Mouse (Mus musculus) forelimb bud, embryonic 11.5 days (tissue): ENCODE results near the gene Ruvbl2.

Source experiments
- DNase-seq: peaks from one replicate; pipeline ENCODE4 v3.0.0-alpha.2; 2012; ENCODE audit warnings: low read depth, low spot score

Ruvbl2 gene

DNA sequence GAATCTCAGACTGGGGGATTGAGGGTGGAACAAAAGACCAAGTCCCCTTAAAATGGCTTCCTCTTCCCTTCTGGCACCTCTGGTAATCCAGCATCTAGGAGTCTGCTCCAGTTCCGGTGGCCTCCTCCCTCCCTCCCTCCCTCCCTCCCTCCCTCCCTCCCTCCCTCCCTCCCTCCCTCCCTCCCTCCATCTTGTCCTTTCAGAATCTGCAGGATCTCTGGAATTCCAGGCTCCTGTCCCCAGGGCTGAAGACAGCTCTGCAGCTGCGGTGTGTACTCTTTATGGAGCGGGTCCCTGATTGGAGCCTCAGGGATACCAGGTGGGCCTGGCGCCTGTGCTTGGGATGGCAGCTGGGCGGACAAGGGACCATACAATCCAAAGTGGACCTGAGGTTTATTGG is 23.4 kb upstream of the Ruvbl2 start:
- no peak for DNase-seq

DNA sequence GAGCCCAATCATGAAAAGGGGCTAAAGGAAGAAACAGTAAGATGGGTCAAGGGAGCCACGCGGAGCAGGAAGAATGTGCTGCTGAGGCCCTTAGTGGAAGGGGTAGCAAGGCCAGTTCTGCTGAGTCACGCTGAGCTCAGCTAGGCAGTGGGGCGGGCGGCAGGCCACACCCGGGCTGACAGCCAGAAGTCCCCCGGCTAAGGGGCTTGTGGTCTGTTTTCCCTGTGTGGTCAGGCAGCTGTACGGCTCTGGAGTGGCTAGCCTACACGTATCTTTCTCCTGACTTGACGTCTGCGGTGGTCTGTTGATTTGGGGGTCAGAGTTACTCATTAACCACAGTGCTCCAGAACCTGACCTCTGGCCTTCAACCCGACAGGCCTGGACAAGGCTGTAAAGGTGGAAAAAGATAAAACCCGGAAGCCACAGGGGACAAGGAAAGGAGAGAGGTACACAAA is 23.0 kb upstream of the Ruvbl2 start:
- DNase-seq: no peak

DNA sequence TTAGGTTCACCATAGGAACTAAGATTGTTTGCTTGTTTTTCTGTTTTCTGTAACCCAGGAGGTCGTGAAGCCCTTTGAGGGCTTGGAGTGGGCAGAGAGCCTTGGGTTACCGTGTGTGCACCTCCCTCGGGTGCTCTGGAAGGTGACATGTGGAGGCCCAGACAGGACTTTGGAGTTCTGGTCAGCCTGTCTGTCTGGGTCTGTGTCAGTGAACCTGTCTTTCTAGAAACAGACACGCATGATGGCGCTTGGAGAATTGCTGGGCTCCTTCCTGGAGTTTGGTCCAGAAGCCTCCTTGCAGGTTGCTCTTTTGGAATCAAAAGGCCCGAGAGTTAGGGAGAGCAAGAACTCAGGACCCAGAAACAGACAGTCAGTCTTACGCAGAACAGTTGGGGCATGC is 22.5 kb upstream of the Ruvbl2 start:
- DNase-seq: no peak

DNA sequence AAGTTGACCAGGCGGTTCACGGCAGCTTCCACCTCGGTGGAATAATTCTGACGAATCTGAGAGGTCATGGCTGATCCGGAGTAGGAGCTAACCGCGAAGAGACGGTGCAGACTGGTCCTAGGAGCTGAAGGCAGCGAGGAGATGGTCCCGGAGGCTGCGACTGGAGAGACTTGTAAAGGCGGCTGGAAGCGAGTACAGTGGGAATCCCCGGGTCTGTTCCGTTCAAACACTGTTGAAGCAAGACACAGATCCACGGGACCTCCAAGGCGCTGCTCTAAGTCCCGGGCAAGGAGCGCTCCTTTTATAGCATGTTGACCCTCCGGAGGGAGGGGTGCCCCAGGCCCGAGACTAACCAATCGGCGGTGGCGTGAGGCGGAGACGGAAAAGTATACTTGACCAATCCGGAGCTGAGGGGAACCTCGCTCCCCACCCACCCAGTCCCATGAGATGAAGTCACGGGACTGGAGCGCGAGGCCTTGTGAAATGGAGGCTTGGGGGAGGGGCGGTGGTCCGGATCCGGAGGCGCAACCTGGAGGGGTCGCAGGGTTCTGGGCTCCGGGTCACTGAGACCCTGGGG is 21.8 kb upstream of the Ruvbl2 start, which contains the start of gene Ftl1:
Gene Ftl1 (minus strand): TSS at position 321 of the 577 bp plus-strand sequence.
- peak; percentile 98 for DNase-seq

DNA sequence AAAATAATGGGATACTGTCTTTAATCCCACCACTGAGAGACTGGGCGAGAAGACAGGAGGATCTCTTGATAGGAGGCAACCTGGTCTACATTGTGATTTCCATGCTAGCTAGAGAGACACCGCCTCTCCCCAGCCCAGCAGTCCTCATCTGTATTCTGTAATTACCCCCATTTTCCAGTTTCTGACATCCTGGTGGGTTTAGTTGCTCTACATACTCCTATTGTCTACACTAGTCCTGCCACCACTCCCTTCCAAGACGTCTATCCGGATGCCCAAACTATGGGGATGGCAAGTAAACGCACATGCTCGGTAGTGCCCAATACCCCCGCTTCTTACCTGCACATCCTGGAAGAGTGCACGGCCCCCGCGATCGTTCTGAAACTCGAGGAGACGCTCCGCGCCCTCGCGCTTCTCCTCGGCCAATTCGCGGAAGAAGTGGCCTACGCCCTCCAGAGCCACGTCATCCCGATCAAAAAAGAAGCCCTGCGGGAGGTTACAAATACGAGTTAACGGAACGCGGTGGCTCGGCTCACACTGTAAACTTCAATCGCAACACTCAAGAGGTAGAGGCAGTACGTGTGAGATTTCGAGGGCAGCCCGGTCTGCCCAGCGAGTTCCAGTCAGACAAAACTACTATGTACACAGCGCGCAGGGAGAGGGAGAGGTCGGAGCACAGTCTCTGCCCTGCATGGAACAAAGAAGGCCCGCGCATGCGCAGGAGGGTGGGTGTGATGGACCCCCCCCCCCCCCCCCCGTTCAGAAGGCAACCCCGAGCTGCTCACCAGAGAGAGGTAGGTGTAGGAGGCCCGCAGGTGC is 21.1 kb upstream of the Ruvbl2 start:
- peak; percentile 72 for DNase-seq

DNA sequence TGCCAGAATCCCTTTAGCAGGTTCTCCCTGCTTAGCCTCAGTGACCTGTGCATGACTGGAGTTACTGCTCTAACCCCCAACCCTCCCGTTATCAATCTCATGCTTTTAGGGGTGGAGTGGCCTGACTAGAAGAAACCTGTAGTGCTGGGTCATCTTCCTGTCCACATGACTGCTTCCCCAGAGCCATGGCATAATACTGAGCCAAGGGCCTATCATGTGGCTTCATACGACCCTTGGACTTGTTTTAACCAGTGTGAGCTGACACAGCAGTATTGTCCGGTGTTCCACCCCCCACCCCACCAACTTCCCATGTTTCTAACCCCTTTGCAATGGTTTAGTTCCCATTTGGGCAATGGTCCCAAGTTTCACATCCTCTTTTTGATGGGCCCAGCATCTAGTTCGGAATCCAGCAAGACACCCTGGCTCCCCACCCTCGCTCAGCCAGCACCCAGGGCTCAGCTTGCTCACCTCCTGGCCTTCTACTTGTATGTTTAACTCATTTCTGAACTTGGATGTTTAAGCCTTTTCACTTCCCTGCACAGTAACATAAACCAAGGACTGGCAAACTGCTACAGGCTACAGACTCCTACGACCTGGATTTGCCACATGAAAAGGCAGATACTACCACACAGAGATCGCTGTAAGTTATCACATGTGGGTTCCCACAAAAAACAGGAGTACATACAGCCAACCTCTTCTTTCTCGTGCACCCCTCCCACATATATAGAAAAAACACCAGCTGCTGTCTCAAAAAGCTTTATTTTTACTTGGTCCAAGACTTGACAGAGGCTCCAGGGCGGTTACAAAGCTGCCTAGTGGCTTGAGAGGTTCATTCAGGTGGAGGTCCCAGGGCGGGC is 19.5 kb upstream of the Ruvbl2 start:
- DNase-seq: no peak

DNA sequence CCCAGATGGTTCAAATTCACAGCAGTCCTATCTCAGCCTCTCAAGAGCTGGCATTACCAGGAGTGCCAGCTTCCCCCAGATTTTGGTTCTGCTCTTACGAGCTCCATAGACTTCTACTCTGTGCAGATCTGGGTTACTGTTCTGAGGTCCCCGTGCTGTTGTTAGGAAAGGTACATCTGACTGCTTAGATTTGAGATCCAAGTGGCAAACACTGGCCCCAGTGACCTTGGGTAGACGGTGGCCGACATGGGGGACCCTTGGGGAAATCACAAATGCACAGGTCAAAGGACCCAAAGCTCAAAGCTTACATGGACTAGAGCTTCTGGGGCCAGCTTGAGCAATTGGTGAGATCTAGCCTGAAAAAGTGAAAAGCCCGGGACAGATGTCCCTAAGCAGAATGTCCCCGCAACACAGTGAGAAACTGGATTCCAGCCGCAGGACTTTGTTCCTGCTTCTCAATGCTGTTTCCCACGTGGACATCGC is 18.9 kb upstream of the Ruvbl2 start:
- DNase-seq: no peak

DNA sequence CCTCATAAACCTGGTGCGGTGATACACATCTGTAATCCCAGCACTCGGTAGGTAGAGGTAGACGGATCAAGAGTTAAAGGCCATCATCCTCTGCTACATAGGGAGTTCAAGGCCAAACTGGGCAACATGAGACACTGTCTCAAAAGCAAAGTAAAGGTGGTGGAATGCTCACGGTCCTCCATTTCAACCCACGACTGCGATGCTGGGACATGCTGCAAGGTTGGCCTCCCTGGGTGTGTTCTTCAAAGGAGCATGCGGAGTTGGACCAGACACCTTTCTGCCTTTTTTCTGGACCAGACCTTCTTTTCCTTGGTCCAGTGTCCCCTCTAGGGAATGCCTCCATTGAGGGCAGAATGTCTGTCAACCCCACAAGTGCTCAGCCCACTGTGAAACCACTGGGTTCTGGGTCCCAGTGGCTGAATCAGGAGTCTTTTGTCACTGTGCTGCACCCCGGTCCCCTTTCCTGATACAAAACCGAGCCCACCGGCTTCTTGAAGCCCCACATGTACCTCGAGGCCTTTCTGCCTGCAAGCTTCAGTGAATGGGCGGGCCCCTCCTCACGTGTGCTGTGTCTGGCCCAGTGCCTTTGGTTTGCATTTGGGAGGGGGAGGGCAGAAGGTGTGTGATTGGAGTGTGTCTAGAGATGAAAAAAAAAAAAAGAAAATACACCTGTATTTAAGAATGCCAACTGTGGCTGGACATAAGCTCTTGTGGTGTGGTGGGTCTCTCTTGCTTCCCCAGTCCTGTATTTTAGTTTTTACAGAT is 18.2 kb upstream of the Ruvbl2 start:
- DNase-seq: no peak

DNA sequence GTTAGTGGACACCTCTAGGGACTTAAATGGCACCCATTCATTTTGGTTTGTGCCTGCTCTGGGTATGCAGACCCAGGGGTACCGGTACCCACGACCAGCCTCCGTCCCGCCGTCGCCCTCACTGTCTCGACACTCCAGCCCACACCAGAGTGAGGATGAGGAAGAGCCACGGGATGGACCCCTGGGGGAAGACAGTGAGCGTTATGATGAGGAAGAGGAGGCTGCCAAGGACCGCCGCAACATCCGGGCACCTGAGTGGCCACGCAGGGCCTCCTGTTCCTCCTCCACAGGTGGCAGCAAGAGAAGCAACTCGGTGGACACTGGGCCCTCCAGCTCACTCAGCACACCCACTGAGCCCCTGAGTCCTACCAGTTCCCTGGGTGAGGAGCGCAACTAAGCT is 17.1 kb upstream of the Ruvbl2 start:
- no peak for DNase-seq

DNA sequence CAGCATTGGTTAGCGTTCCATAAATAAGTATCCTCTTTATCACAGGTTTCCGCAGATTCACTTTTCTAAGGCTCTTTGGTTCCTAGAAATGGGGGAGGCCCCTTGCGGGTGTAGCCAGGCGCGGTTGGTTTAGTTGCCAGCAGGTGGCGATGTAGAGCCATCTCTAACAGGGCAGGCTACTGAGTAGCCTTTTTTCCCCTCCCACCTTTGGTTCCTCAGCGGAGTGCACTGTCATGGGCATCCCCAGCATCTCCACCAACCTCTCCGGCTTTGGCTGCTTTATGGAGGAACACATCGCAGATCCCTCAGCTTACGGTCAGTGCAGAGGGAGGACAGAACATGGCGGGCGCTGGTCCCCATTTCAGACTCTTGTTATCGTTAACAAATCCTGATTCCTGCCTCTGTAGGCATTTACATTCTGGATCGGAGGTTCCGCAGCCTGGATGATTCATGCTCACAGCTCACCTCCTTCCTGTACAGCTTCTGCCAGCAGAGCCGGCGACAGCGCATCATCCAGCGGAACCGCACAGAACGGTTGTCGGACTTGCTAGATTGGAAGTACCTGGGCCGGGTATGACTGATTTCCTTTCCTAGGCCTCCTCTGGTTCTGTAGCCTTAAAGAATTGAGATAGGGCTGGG is 13.6 kb upstream of the Ruvbl2 start:
- DNase-seq: peak; percentile 83

DNA sequence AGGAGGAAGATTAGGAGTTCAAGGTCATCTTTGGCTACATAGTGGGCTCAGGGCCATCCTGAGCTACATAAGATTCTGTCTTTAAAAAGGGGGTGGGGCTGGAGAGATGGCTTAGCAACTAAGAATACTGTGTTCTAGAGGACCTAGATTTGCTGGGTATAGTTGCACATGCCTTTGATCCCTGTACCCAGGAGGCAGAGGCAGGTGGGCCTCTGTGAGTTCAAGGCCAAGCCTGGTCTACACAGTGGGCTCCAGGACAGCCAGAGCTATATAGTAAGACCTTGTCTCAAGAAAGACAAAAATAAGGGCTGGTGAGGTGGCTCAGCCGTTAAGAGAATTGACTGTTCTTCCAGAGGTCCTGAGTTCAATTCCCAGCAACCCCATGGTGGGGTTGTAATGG is 12.1 kb upstream of the Ruvbl2 start:
- no peak for DNase-seq

DNA sequence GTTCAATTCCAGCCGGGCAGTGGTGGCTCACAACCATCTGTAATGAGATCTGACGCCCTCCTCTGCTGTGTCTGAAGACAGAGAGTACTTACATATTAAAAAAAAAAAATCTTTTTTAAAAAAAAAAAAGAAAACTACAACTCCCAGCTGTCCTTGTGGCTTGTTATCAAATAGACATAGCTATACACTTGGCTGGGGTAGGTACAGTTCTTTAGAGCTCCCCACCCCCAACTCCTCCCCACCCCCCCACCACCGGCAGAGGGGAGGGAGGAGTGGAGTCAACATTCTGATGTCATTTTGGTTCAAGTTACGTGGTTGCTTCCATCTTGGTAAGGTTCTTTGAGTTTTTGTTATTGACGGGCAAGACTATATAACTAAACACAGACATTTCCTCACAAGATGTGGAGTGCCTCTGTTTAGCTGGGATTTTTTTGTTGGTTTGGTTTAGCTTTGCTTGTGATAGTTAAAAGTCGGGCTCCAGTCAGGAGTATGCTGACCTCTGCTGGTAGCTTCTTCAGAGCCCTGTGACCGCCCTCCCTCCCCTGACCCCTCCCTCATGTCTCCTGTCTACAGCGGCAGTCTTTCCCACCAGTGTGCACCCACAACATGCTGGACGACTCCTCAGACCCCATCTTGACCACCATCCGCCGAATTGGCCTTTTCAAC is 9.6 kb upstream of the Ruvbl2 start:
- DNase-seq: no peak

DNA sequence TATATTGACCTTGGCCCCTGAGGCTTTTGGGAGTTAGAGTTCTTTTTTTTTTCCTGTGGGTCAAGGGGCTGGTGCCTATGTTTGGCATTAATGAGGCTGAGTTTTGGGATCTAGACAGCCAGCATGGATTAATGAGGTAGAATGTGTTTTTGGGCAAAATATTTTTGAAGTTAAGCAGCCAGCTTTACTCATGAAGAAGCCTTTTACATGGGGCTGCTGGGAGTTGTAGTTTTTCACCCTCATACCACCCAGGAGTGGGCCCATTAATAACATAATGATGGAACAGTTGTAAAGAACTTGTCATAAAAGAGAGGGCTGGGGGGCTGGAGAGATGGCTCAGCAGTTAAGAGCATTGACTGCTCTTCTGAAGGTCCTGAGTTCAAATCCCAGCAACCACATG is 8.7 kb upstream of the Ruvbl2 start:
- DNase-seq: no peak

DNA sequence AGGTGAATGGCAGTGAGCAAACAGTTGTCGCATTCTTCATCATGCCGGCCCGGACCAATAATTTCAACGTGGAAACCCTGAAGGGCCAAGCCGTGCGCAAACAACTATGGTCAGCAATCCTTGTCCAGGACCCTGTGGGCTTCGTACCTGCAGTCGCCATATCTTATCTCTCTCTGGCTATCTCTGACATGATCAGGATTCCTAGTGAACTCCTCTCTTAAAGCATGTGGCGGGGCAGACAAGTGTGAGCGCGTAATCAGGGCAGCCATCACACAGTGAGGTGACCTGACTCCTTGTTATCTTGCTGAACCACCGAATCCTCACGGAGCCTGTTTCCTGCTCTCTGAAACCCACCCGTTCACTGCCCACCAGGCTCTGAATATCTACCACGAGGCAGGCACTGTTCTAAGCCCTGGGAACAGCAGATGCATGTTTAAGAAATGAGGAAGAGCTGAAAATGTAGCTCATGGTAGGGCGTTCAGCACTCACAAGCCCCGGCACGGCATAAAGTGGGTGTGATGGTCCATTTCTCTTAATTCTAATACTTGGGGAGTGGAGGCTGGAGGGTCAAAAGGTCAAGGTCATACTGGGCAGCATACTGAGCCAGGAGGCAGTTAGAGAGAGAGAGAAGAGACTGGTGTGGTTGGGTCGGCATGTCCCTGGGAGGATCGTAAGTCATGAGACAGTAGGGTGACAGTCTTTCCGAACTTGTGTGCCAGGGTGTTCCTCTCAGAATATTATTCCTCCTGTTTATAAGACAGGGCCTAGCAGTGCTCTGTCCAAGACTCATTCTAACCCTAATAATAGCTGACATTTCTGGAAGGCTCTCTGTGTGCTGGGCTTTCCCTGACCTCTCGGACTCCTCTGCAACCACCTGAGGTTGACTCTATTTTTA is 5.9 kb upstream of the Ruvbl2 start:
- DNase-seq: no peak

DNA sequence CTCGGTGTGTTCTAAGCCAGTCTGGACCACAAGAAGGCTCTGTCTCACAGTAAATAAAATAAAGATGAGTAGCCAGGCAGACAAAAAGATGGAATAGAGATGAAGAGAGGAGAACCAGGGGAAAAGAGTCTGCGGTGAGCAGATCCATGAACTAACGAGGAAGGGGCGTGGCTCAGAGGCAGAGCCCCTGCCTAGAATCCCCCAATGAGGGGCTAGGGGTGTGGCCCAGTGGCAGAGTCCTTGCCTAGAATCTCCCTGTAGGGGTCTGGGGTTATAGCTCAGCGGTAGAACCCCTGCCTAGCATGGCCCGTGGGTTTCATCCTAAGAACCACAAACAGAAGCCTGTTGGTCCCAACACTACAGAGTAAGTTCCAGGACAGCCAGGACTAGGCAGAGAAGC is 850 bp downstream of the Ruvbl2 start:
- DNase-seq: no peak

DNA sequence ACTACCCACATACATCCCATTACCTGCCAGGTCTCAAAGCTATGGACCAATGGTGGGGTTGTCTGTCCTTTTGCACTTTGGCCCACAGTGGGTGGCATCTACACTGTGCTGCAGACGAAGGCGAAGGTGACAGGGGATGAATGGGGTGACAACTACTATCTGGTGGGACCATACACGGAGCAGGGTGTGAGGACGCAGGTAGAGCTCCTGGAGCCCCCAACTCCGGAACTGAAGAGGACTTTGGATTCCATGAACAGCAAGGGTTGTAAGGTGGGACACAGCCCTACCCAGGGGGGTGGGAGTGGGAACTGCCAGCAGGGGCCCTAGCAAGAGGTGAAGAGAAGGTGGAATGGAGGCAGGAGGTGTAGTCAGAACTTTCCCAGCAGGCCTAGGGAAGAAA is 1.5 kb downstream of the Ruvbl2 start:
- DNase-seq: no peak

DNA sequence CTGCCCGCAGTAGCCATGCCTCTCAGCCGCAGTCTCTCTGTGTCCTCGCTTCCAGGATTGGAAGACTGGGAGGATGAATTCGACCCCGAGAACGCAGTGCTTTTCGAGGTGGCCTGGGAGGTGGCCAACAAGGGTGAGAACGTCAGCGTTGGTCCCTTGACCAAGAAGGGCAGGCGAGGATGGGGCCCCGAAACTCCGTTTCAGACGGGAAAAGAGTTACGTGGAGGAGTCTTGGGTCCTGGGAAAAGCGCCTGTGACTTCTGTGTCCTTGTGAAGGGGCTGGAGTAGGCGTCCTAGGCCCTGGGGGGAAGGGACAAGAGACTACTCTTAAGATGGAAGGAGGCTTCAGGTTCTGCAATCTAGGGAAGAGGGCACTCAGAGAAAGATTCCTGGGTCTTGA is 2.9 kb downstream of the Ruvbl2 start:
- DNase-seq: no peak

DNA sequence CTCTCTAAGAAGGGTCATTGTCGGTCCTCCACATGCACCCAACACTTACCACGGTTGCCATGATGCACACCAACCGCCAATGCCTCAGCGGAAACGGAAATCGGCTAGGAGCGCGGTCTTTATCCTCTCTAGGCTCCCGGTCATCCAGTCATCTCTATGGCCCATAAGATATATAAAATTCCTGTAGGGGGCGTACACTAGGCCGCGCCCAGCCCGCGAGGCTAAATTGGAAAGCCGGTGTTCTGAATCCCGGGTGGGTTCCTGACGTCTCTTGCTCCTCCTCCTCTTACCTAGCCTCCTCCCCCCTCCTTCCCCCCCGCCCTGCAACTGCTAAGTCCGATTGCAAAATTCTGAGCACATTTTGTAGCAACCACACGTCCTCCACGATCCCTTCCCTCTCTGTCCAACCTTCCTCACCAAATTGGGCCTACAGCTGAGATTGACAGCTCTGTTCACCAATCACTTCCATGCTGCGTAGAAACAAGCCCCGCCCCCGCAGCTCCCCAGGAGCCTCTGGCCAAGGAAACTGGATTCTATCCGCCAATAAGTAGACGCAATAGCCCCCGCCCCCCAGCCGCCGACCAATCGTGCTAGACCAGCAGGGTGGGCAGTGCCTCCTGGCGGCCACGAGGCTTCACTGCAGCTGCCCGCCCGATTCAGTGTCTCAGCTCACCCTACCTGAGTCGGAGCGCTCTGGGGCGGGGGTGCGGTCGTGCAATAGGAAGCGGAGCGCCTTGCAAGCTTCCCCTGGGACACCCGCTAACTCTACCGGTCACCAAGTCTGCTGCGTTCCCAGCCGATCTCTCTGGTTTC is 3.5 kb downstream of the Ruvbl2 start, which contains the start of gene Gys1:
Gene Gys1 (plus strand): TSS at position 642 of the 813 bp plus-strand sequence.
- DNase-seq: peak; percentile 100

DNA sequence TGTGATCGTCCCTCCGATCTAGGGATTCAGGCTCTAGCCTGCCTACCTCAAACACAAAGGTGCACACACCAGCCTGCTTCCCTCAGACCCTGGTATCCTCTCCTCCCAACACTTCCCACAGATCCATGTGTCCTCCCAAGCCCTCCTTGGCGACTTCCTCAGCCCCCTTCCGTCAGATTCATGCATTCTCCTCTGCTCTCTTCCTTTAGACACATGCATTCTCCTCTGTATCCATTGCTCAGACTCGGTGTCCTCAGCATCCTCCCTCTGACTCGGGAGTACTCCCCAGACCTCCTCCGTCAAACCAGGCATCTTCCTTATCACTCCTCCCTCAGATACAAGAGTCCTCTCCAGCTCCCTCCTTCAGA is 4.1 kb downstream of the Ruvbl2 start:
- DNase-seq: no peak
